Mouse (Mus musculus) spleen, adult 18-20 months (tissue): ENCODE measurements around the gene Trpm1.

Experiments
- DNase-seq, 2 experiments: peaks; one replicate each; pipeline ENCODE4 v3.0.0; 2022; ENCODE audit warnings: mixed read lengths in 2 of 2

Gene Trpm1

GRCm38 (mm10) chr7:64237747-64238146, 84.1 kb downstream of the Trpm1 start:
- DNase-seq = no peak

- no peak for DNase-seq
Measured at GRCm38 (mm10) chr7:64238410-64239086, 84.9 kb downstream of the Trpm1 start.

GRCm38 (mm10) chr7:64239138-64239805, 85.6 kb downstream of the Trpm1 start:
- DNase-seq = no peak

GRCm38 (mm10) chr7:64239806-64240315, 86.2 kb downstream of the Trpm1 start:
- DNase-seq = no peak

- no peak for DNase-seq
Measured at GRCm38 (mm10) chr7:64242424-64242823, 88.8 kb downstream of the Trpm1 start.

GRCm38 (mm10) chr7:64244371-64244770, 90.7 kb downstream of the Trpm1 start:
- no peak for DNase-seq

GRCm38 (mm10) chr7:64246713-64247112, 93.1 kb downstream of the Trpm1 start:
- no peak for DNase-seq

- DNase-seq = no peak
Measured at GRCm38 (mm10) chr7:64248352-64248751, 94.7 kb downstream of the Trpm1 start.

GRCm38 (mm10) chr7:64249715-64250114, 96.1 kb downstream of the Trpm1 start:
- no peak for DNase-seq

GRCm38 (mm10) chr7:64250417-64250816, 96.8 kb downstream of the Trpm1 start:
- DNase-seq = no peak

- DNase-seq = no peak
Measured at GRCm38 (mm10) chr7:64253736-64254135, 100.1 kb downstream of the Trpm1 start.

- DNase-seq = no peak
Measured at GRCm38 (mm10) chr7:64265502-64266279, 112.1 kb downstream of the Trpm1 start.

GRCm38 (mm10) chr7:64266587-64266986, 113.0 kb downstream of the Trpm1 start:
- DNase-seq = no peak

GRCm38 (mm10) chr7:64271926-64272325, 118.3 kb downstream of the Trpm1 start:
- DNase-seq = no peak

GRCm38 (mm10) chr7:64275518-64275917, 121.9 kb downstream of the Trpm1 start:
- DNase-seq = no peak

GRCm38 (mm10) chr7:64276921-64277320, 123.3 kb downstream of the Trpm1 start:
- DNase-seq = no peak

GRCm38 (mm10) chr7:64278526-64278925, 124.9 kb downstream of the Trpm1 start:
- DNase-seq = no peak

GRCm38 (mm10) chr7:64279548-64279947, 125.9 kb downstream of the Trpm1 start:
- no peak for DNase-seq

- no peak for DNase-seq
Measured at GRCm38 (mm10) chr7:64286566-64286965, 132.9 kb downstream of the Trpm1 start.

GRCm38 (mm10) chr7:64287414-64288091, 133.9 kb downstream of the Trpm1 start, which contains the start of gene Mtmr10:
Gene Mtmr10, plus strand, starts transcription at chr7:64287653.
- peak; percentile 95 to 97 for DNase-seq

GRCm38 (mm10) chr7:64289416-64289815, 135.8 kb downstream of the Trpm1 start:
- no peak for DNase-seq

- DNase-seq = no peak
Measured at GRCm38 (mm10) chr7:64290431-64290830, 136.8 kb downstream of the Trpm1 start.

- DNase-seq = no peak
Measured at GRCm38 (mm10) chr7:64291722-64292121, 138.1 kb downstream of the Trpm1 start.
